Mouse (Mus musculus) hindbrain, embryonic 15.5 days (tissue): ENCODE measurements around the gene Adarb1. TPM values are rescaled to one million over a fixed set of nuclear protein-coding genes. Genes with fewer than 3 reads are reported as not detected.
"Not testable (repeated sequence)": the region's sequence is repeated elsewhere in the genome, so short reads cannot be mapped to it uniquely, and the experiment has no call there.

Source experiments
- ATAC-seq: fragments of 200-750 bp; cut with Nextera tagmentation; 2 replicates; pipeline ENCODE4 v1.8.0; 2017; ENCODE audit warnings: low read depth, moderate number of reproducible peaks, moderate TSS enrichment; ENCODE audit not compliant: low FRiP score
- H3K27ac ChIP-seq: fragments of 300-500 bp; sonication (generic); replicated peaks from 2 replicates; pipeline ENCODE4 v1.5.1; 2015; ENCODE audit warnings: mild to moderate bottlenecking, inconsistent platforms
- H3K27me3 ChIP-seq: fragments of 300-500 bp; sonication (generic); 2 replicates; pipeline ENCODE4 v1.6.1; 2015; ENCODE audit warnings: control low read depth, inconsistent platforms
- H3K36me3 ChIP-seq: fragments of 300-500 bp; sonication (generic); 2 replicates; pipeline ENCODE4 v1.6.1; 2015; ENCODE audit warnings: control low read depth, inconsistent platforms
- H3K4me1 ChIP-seq: fragments of 300-500 bp; sonication (generic); replicated peaks from 2 replicates; pipeline ENCODE4 v1.6.1; 2015; ENCODE audit warnings: control low read depth, inconsistent platforms
- H3K4me2 ChIP-seq: fragments of 300-500 bp; sonication (generic); 2 replicates; pipeline ENCODE4 v1.6.1; 2015; ENCODE audit warnings: moderate library complexity, mild to moderate bottlenecking, inconsistent platforms
- H3K4me3 ChIP-seq: fragments of 300-500 bp; sonication (generic); 2 replicates; pipeline ENCODE4 v1.5.1; 2015; ENCODE audit warnings: mild to moderate bottlenecking, inconsistent platforms
- H3K9ac ChIP-seq: fragments of 300-500 bp; sonication (generic); 2 replicates; pipeline ENCODE4 v1.6.1; 2015; ENCODE audit warnings: inconsistent platforms
- H3K9me3 ChIP-seq: fragments of 300-500 bp; sonication (generic); 2 replicates; pipeline ENCODE4 v1.6.1; 2016; ENCODE audit warnings: control low read depth, inconsistent platforms
- WGBS: fragments of 180-500 bp; shearing (Covaris S2); methylation state at CpG from one replicate; pipeline ENCODE4 v1.1.7; 2015; 5-methylcytosine and 5-hydroxymethylcytosine counted together
- polyA plus RNA-seq: library from polyadenylated mRNA; unstranded; fragments of >200 nt; fragmentation: Nextera tagmentation; extraction: Ambion mirVana; gene quantifications from 2 replicates; pipeline ENCODE4 v1.2.1, GENCODE M21; 2015

The Adarb1 gene
- polyA plus RNA-seq, 1 experiment from 2014 or later: 21.5 TPM

GRCm38 (mm10) chr10:77282085-77282484 is 136.0 kb downstream of the Adarb1 start:
- H3K4me3 ChIP-seq, H3K36me3 ChIP-seq, H3K27ac ChIP-seq, H3K9ac ChIP-seq, H3K4me1 ChIP-seq, H3K27me3 ChIP-seq, H3K9me3 ChIP-seq, H3K4me2 ChIP-seq, ATAC-seq: not testable (repeated sequence)
- 68% methylated on average over 1 of the region's 1 CpGs for WGBS

GRCm38 (mm10) chr10:77273798-77274197 is 144.3 kb downstream of the Adarb1 start:
- Histone ChIP-seq H3K4me3 (no peak overlapping the region), H3K4me1 (0 out of 2 replicates have a peak, but pooled peaks cover 4% of the 10 kb centered on the region), H3K27ac (no peak overlapping the region), H3K9me3 (no peaks in the 10 kb centered on the region), H3K27me3 (no peaks in the 10 kb centered on the region), H3K36me3 (peaks cover 10% of the 10 kb centered on the region), H3K4me2 (no peak overlapping the region), H3K9ac (no peak overlapping the region)
- ATAC-seq: no peak

- peak; percentile 75; the same call in 1 of the 2 replicates for ATAC-seq
These were observed 144.9 kb downstream of the Adarb1 start for GRCm38 (mm10) chr10:77272980-77273730.

GRCm38 (mm10) chr10:77269129-77269528 is 148.9 kb downstream of the Adarb1 start:
- no peak overlapping the region for H3K27ac ChIP-seq
- H3K27me3 ChIP-seq: no peaks in the 10 kb centered on the region
- H3K4me1 ChIP-seq: 0 out of 2 replicates have a peak, but pooled peaks cover 4% of the 10 kb centered on the region
- H3K4me3 ChIP-seq: no peak overlapping the region
- no peak overlapping the region for H3K9ac ChIP-seq
- 85% methylated on average over 7 of the region's 7 CpGs for WGBS
- peaks cover 46% of the 10 kb centered on the region for H3K36me3 ChIP-seq
- ATAC-seq: no peak
- no peaks in the 10 kb centered on the region for H3K9me3 ChIP-seq
- no peak overlapping the region for H3K4me2 ChIP-seq

More at GRCm38 (mm10) chr10:77272980-77273730, 144.9 kb downstream of the Adarb1 start:
- Histone ChIP-seq H3K9ac (no peak overlapping the region), H3K27ac (0 out of 2 replicates have a peak overlapping the region, but pooled peaks have one; percentile 39), H3K27me3 (no peaks in the 10 kb centered on the region), H3K4me3 (no peak overlapping the region), H3K4me2 (no peak overlapping the region), H3K36me3 (peaks cover 15% of the 10 kb centered on the region), H3K4me1 (0 out of 2 replicates have a peak, but pooled peaks cover 4% of the 10 kb centered on the region), H3K9me3 (no peaks in the 10 kb centered on the region)
- 52% methylated on average over 11 of the region's 11 CpGs for WGBS

GRCm38 (mm10) chr10:77267027-77267426 is 151.0 kb downstream of the Adarb1 start:
- peaks cover 60% of the 10 kb centered on the region for H3K36me3 ChIP-seq

GRCm38 (mm10) chr10:77266281-77266680 is 151.8 kb downstream of the Adarb1 start:
- peaks cover 62% of the 10 kb centered on the region for H3K36me3 ChIP-seq
- H3K27ac ChIP-seq: no peak overlapping the region
- 59% methylated on average over 8 of the region's 8 CpGs for WGBS
- H3K4me1 ChIP-seq: no peaks in the 10 kb centered on the region
- H3K4me3 ChIP-seq: no peak overlapping the region
- no peak overlapping the region for H3K4me2 ChIP-seq
- H3K9ac ChIP-seq: no peak overlapping the region
- no peaks in the 10 kb centered on the region for H3K27me3 ChIP-seq
- no peak for ATAC-seq
- no peaks in the 10 kb centered on the region for H3K9me3 ChIP-seq

More at GRCm38 (mm10) chr10:77267027-77267426, 151.0 kb downstream of the Adarb1 start:
- no peaks in the 10 kb centered on the region for H3K4me1 ChIP-seq
- H3K27me3 ChIP-seq: no peaks in the 10 kb centered on the region
- no peak for ATAC-seq
- H3K4me3 ChIP-seq: no peak overlapping the region
- no peak overlapping the region for H3K9ac ChIP-seq
- no peak overlapping the region for H3K4me2 ChIP-seq
- H3K27ac ChIP-seq: no peak overlapping the region
- WGBS: 90% methylated on average over 14 of the region's 14 CpGs
- H3K9me3 ChIP-seq: no peaks in the 10 kb centered on the region

- Histone ChIP-seq H3K4me1 (peaks cover 20% of the 10 kb centered on the region), H3K27ac (no peak overlapping the region), H3K9ac (peak overlapping the region; percentile 65), H3K9me3 (no peaks in the 10 kb centered on the region), H3K4me2 (peak overlapping the region; percentile 78), H3K27me3 (no peaks in the 10 kb centered on the region), H3K36me3 (peaks cover 29% of the 10 kb centered on the region), H3K4me3 (peak overlapping the region; percentile 86)
- ATAC-seq: no peak
- WGBS: 82% methylated on average over 17 of the region's 17 CpGs
These were observed 157.7 kb downstream of the Adarb1 start for GRCm38 (mm10) chr10:77260166-77260875.

GRCm38 (mm10) chr10:77258704-77259621 is 159.1 kb downstream of the Adarb1 start, which contains the start of gene Pofut2:
Pofut2 (plus strand) TSS chr10:77259218.
- H3K4me3 ChIP-seq: peak within 1 kb of the TSS; percentile 86
- peak within 1 kb of the TSS; percentile 78 for H3K4me2 ChIP-seq
- H3K27me3 ChIP-seq: no peaks in the 10 kb centered on the region
- H3K4me1 ChIP-seq: peaks cover 23% of the 10 kb centered on the region
- ATAC-seq: peak; percentile 99
- peaks cover 17% of the 10 kb centered on the region for H3K36me3 ChIP-seq
- H3K9ac ChIP-seq: peak within 1 kb of the TSS; percentile 65
- H3K27ac ChIP-seq: peak within 1 kb of the TSS; percentile 87
- under 1% methylated on average over 80 of the region's 81 CpGs for WGBS
- no peaks in the 10 kb centered on the region for H3K9me3 ChIP-seq

GRCm38 (mm10) chr10:77258041-77258590 is 160.0 kb downstream of the Adarb1 start:
- H3K4me1 ChIP-seq: peaks cover 23% of the 10 kb centered on the region
- WGBS: 63% methylated on average over 4 of the region's 4 CpGs
- no peak overlapping the region for H3K27ac ChIP-seq
- no peaks in the 10 kb centered on the region for H3K9me3 ChIP-seq
- peak overlapping the region; percentile 78 for H3K4me2 ChIP-seq
- H3K4me3 ChIP-seq: peak overlapping the region; percentile 86
- ATAC-seq: no peak
- H3K36me3 ChIP-seq: peaks cover 10% of the 10 kb centered on the region; the same call in 1 of the 2 replicates
- H3K27me3 ChIP-seq: no peaks in the 10 kb centered on the region
- H3K9ac ChIP-seq: peak overlapping the region; percentile 62

GRCm38 (mm10) chr10:77255676-77256075 is 162.4 kb downstream of the Adarb1 start:
- H3K9me3 ChIP-seq: no peaks in the 10 kb centered on the region
- H3K27ac ChIP-seq: 0 out of 2 replicates have a peak overlapping the region, but pooled peaks have one; percentile 26
- no peaks in the 10 kb centered on the region for H3K27me3 ChIP-seq
- WGBS: 42% methylated on average over 3 of the region's 3 CpGs
- H3K4me3 ChIP-seq: no peak overlapping the region
- H3K4me1 ChIP-seq: peaks cover 39% of the 10 kb centered on the region
- no peak for ATAC-seq
- no peak overlapping the region for H3K9ac ChIP-seq
- no peak overlapping the region for H3K4me2 ChIP-seq
- H3K36me3 ChIP-seq: no peaks in the 10 kb centered on the region

- peaks cover 35% of the 10 kb centered on the region for H3K4me1 ChIP-seq
These were observed 162.8 kb downstream of the Adarb1 start for GRCm38 (mm10) chr10:77255231-77255630.

More at GRCm38 (mm10) chr10:77255231-77255630, 162.8 kb downstream of the Adarb1 start:
- H3K9me3 ChIP-seq: no peaks in the 10 kb centered on the region
- no peaks in the 10 kb centered on the region for H3K36me3 ChIP-seq
- no peak overlapping the region for H3K4me3 ChIP-seq
- H3K4me2 ChIP-seq: no peak overlapping the region
- ATAC-seq: no peak
- H3K27me3 ChIP-seq: no peaks in the 10 kb centered on the region
- H3K27ac ChIP-seq: no peak overlapping the region
- WGBS: 65% methylated on average over 3 of the region's 3 CpGs
- no peak overlapping the region for H3K9ac ChIP-seq
